Mouse (Mus musculus): ENCODE measurements around the gene Bsdc1.
"Not testable (repeated sequence)": the region's sequence is repeated elsewhere in the genome, so short reads cannot be mapped to it uniquely, and the experiment has no call there.

Gene Bsdc1

GRCm38 (mm10) chr4:129461183-129461960, at the start of gene Bsdc1:
Bsdc1 (plus strand) TSS chr4:129461581.
- DNase-seq: peak; percentile 99 to 100

GRCm38 (mm10) chr4:129415892-129416291, 45.5 kb upstream of the Bsdc1 start:
- DNase-seq: no peak

- no peak for DNase-seq
Measured at GRCm38 (mm10) chr4:129416478-129416877, 44.9 kb upstream of the Bsdc1 start.

- DNase-seq: no peak
Measured at GRCm38 (mm10) chr4:129418321-129418720, 43.1 kb upstream of the Bsdc1 start.

GRCm38 (mm10) chr4:129440340-129441063, 20.9 kb upstream of the Bsdc1 start, which contains the start of gene Zbtb8b:
Zbtb8b (minus strand) TSS chr4:129440853.
- peak; percentile 82 to 88 for DNase-seq

GRCm38 (mm10) chr4:129441145-129441544, 20.2 kb upstream of the Bsdc1 start:
- DNase-seq: no peak

- no peak for DNase-seq
Measured at GRCm38 (mm10) chr4:129447360-129447759, 14.0 kb upstream of the Bsdc1 start.

- no peak for DNase-seq
Measured at GRCm38 (mm10) chr4:129447778-129448563, 13.4 kb upstream of the Bsdc1 start.

- no peak for DNase-seq
Measured at GRCm38 (mm10) chr4:129448713-129449112, 12.7 kb upstream of the Bsdc1 start.

GRCm38 (mm10) chr4:129450851-129451250, 10.5 kb upstream of the Bsdc1 start:
- no peak for DNase-seq

GRCm38 (mm10) chr4:129451471-129452169, 9.8 kb upstream of the Bsdc1 start:
- DNase-seq: no peak

- peak; percentile 75 to 76 for DNase-seq
Measured at GRCm38 (mm10) chr4:129455265-129455664, 6.1 kb upstream of the Bsdc1 start.

GRCm38 (mm10) chr4:129456126-129456525, 5.3 kb upstream of the Bsdc1 start:
- DNase-seq: no peak

GRCm38 (mm10) chr4:129457311-129457710, 4.1 kb upstream of the Bsdc1 start:
- not testable (repeated sequence) for DNase-seq

GRCm38 (mm10) chr4:129459726-129460125, 1.7 kb upstream of the Bsdc1 start:
- no peak for DNase-seq

- no peak for DNase-seq
Measured at GRCm38 (mm10) chr4:129460827-129461182, 576 bp upstream of the Bsdc1 start.

GRCm38 (mm10) chr4:129462118-129462517, 737 bp downstream of the Bsdc1 start:
- peak; percentile 14 to 22 for DNase-seq

GRCm38 (mm10) chr4:129463097-129464059, 2.0 kb downstream of the Bsdc1 start:
- DNase-seq: no peak

GRCm38 (mm10) chr4:129464286-129464815, 3.0 kb downstream of the Bsdc1 start:
- DNase-seq: peak; percentile 22 to 46

GRCm38 (mm10) chr4:129476047-129476446, 14.7 kb downstream of the Bsdc1 start:
- no peak for DNase-seq

- DNase-seq: no peak
Measured at GRCm38 (mm10) chr4:129479863-129480262, 18.5 kb downstream of the Bsdc1 start.

Measured in cerebellum, postnatal 25 days (tissue).